Comparison of ENCODE assay signal across 8 mouse cellular contexts in genomic region chr5:21144506-21145169, GRCm38 (mm10). TPM values are rescaled to one million over a fixed set of nuclear protein-coding genes. Genes with fewer than 3 reads are reported as not detected.
DNase-seq lines count a peak whose midpoint lies in the region; ATAC-seq and TF ChIP-seq lines count a peak whose summit lies in the region.

No protein-coding gene starts in this region.

- H3K9me3 ChIP-seq in heart, embryonic 12.5 days (replicated peaks) = no peaks in the 10 kb centered on the region
- no peaks in the 10 kb centered on the region for H3K9me3 ChIP-seq in kidney, postnatal 0 days (replicated peaks; ENCODE audit: low read length)

- peaks cover 20% of the 10 kb centered on the region for H3K4me1 ChIP-seq in heart, embryonic 12.5 days (replicated peaks)
- no peaks in the 10 kb centered on the region for H3K4me1 ChIP-seq in kidney, postnatal 0 days (replicated peaks; ENCODE audit: insufficient read depth, low read length)

- H3K27ac ChIP-seq in heart, embryonic 12.5 days (ENCODE audit: poor library complexity, severe bottlenecking) = no peak overlapping the region
- peak overlapping the region; percentile 48; the same call in 1 of the 2 replicates for H3K27ac ChIP-seq in kidney, postnatal 0 days

- WGBS in heart, embryonic 12.5 days = 42% methylated on average over 8 of the region's 8 CpGs
- WGBS in kidney, postnatal 0 days = 4% methylated on average over 8 of the region's 8 CpGs

- ATAC-seq in heart, embryonic 12.5 days (ENCODE audit: insufficient number of reproducible peaks, low FRiP score) = peak; percentile 54; the same call in 1 of the 2 replicates
- peak; percentile 98 for ATAC-seq in kidney, postnatal 0 days (replicated peaks; ENCODE audit: low FRiP score, low read depth)

- TF ChIP-seq CTCF in kidney, postnatal 0 days (IDR thresholded peaks at IDR 0.05; ENCODE audit: low read depth) = no peak

- DNase-seq in R1 (ENCODE audit: low read depth, low spot score) = peak; percentile 25
- DNase-seq in c-Kit-positive CD71-negative TER-119-negative erythroid progenitor cells, embryonic 14.5 days (ENCODE audit: low read depth) = peak; percentile 23
- DNase-seq in kidney, postnatal 0 days (ENCODE audit: low spot score) = peak; percentile 95
- DNase-seq in lung, postnatal 4 days = peak; percentile 59 to 81
- no peak for DNase-seq in left cerebral cortex, adult 9 months (ENCODE audit: low spot score in 2 of 2)
- DNase-seq in cerebellum, postnatal 4 days (ENCODE audit: low spot score in 2 of 2) = no peak
- DNase-seq in ovary, adult 18-20 months (ENCODE audit: low spot score) = no peak

- H3K27me3 ChIP-seq in heart, embryonic 12.5 days (replicated peaks) = no peaks in the 10 kb centered on the region
- H3K27me3 ChIP-seq in kidney, postnatal 0 days (ENCODE audit: insufficient read depth, low read length) = no peaks in the 10 kb centered on the region

- H3K36me3 ChIP-seq in heart, embryonic 12.5 days = no peaks in the 10 kb centered on the region
- H3K36me3 ChIP-seq in kidney, postnatal 0 days (ENCODE audit: insufficient read depth, low read length) = no peaks in the 10 kb centered on the region

- no peak overlapping the region for H3K9ac ChIP-seq in heart, embryonic 12.5 days
- no peak overlapping the region for H3K9ac ChIP-seq in kidney, postnatal 0 days (ENCODE audit: low read depth, low read length)

- no peak overlapping the region for H3K4me2 ChIP-seq in heart, embryonic 12.5 days
- H3K4me2 ChIP-seq in kidney, postnatal 0 days (ENCODE audit: low read length) = no peak overlapping the region

- no peak overlapping the region for H3K4me3 ChIP-seq in heart, embryonic 12.5 days
- no peak overlapping the region for H3K4me3 ChIP-seq in kidney, postnatal 0 days (replicated peaks; ENCODE audit: low read depth, low read length)

RNA-seq across cellular contexts. Expression of gene Gsap, which starts 41.4 kb away (rescaled TPM):
- 0.41 and 0.71 TPM in 2 replicates for polyA plus RNA-seq in heart, embryonic 12.5 days (2016; fragmentation: Nextera tagmentation; extraction: Ambion mirVana)
- polyA plus RNA-seq in kidney, postnatal 0 days (2015; fragmentation: Nextera tagmentation; extraction: Ambion mirVana) = 1.8 and 2.0 TPM in 2 replicates

Comparison
In these comparisons a context has a peak if more than half of its experiments do, and no peak if none do; other contexts are left out.
1. DNase-seq: peak in R1 (single experiment), c-Kit-positive CD71-negative TER-119-negative erythroid progenitor cells, embryonic 14.5 days (single experiment), kidney, postnatal 0 days (single experiment) and lung, postnatal 4 days (2 of 2); none in left cerebral cortex, adult 9 months (0 of 2), cerebellum, postnatal 4 days (0 of 2) and ovary, adult 18-20 months (single experiment).